Mouse (Mus musculus) kidney, postnatal 10 days (tissue): ENCODE data around the gene Spsb3.

Source experiments
- DNase-seq: peaks from one replicate; pipeline ENCODE4 v3.0.0; 2021; ENCODE audit warnings: mixed read lengths

Spsb3 gene

GRCm38 (mm10) chr17:24897600-24897999, 11.2 kb downstream of the Spsb3 start:
- DNase-seq = peak; percentile 9

GRCm38 (mm10) chr17:24898041-24898854, 11.8 kb downstream of the Spsb3 start:
- peak; percentile 11 for DNase-seq

- DNase-seq = no peak
Observed at GRCm38 (mm10) chr17:24899153-24899552, 12.7 kb downstream of the Spsb3 start.

GRCm38 (mm10) chr17:24900014-24900413, 13.6 kb downstream of the Spsb3 start:
- DNase-seq = peak; percentile 11

GRCm38 (mm10) chr17:24902124-24902523, 15.7 kb downstream of the Spsb3 start:
- no peak for DNase-seq

- peak; percentile 65 for DNase-seq
Observed at GRCm38 (mm10) chr17:24902671-24903474, 16.4 kb downstream of the Spsb3 start.

- no peak for DNase-seq
Observed at GRCm38 (mm10) chr17:24903767-24904166, 17.3 kb downstream of the Spsb3 start.

- DNase-seq = no peak
Observed at GRCm38 (mm10) chr17:24907591-24907990, 21.1 kb downstream of the Spsb3 start.

- no peak for DNase-seq
Observed at GRCm38 (mm10) chr17:24913984-24914383, 27.5 kb downstream of the Spsb3 start.

- DNase-seq = no peak
Observed at GRCm38 (mm10) chr17:24923246-24923645, 36.8 kb downstream of the Spsb3 start.

GRCm38 (mm10) chr17:24929506-24929905, 43.1 kb downstream of the Spsb3 start:
- DNase-seq = no peak

- DNase-seq = no peak
Observed at GRCm38 (mm10) chr17:24932431-24932830, 46.0 kb downstream of the Spsb3 start.

- no peak for DNase-seq
Observed at GRCm38 (mm10) chr17:24933163-24933562, 46.7 kb downstream of the Spsb3 start.

GRCm38 (mm10) chr17:24934926-24935325, 48.5 kb downstream of the Spsb3 start:
- DNase-seq = no peak

- DNase-seq = no peak
Observed at GRCm38 (mm10) chr17:24935666-24936065, 49.2 kb downstream of the Spsb3 start.

- DNase-seq = peak; percentile 97
Observed at GRCm38 (mm10) chr17:24936259-24937237, 50.1 kb downstream of the Spsb3 start, which contains the start of gene Mapk8ip3. Mapk8ip3 (minus strand) TSS chr17:24936977.

- DNase-seq = no peak
Observed at GRCm38 (mm10) chr17:24937266-24937665, 50.8 kb downstream of the Spsb3 start.
